Mouse (Mus musculus) brain, embryonic 14.5 days (tissue): ENCODE data around the gene Schip1.

Experiments used
- CTCF ChIP-seq: fragments of 200-500 bp; IDR thresholded peaks from 2 replicates; pipeline ENCODE4 v1.5.1; 2012; ENCODE audit warnings: inconsistent platforms, mild to moderate bottlenecking, moderate library complexity, borderline replicate concordance; ENCODE audit not compliant: insufficient read depth, insufficient read length; ENCODE audit errors: extremely low read depth
- POLR2A ChIP-seq: fragments of 200-500 bp; IDR thresholded peaks from 2 replicates; pipeline ENCODE4 v1.6.1; 2012; ENCODE audit warnings: mild to moderate bottlenecking, inconsistent platforms, borderline replicate concordance; ENCODE audit not compliant: poor library complexity, insufficient read depth, insufficient read length, severe bottlenecking; ENCODE audit errors: extremely low read depth

DNA sequence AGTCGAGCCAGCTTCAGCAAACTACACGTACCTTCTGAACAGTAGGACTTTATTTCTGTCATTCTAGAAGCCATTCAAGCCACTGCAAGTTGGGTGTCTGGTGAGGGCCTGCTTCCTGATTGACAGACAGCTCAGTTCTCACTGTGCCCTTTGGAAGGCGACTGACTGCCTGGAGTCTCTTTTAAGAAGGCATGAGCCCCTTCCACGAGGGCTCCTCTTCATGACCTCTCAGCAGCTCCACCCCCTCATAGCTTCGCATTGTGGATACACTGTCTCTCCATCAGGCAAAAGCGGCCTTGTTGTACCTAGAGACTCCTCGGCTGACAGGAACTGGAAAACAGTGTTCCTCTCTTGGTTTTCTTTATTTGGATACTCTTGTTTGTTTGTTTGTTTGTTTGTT lies 504.1 kb downstream of the Schip1 start:
- no peak for TF ChIP-seq CTCF
- no peak for TF ChIP-seq POLR2A
